Mouse (Mus musculus) spleen, adult 2 months (tissue): ENCODE measurements at regions not wholly inside any gene's neighbourhood (a gene's known extent, or its start where the extent isn't known, plus 50 kb on each side); places are given as distances from the start of the nearest gene placed in this dataset.

ENCODE experiments used
- DNase-seq, 2 experiments: peaks; one replicate each; pipeline versions ENCODE4 v3.0.0 to v3.0.0-alpha.2; 2012 to 2021; ENCODE audit warnings: low spot score in 2 of 2, low read depth in 1 of 2
- H3K27ac ChIP-seq: fragments of 200-500 bp; 2 replicates; pipeline ENCODE4 v1.5.1; 2012; ENCODE audit warnings: low read length, inconsistent platforms; ENCODE audit not compliant: insufficient read depth
- H3K27me3 ChIP-seq: fragments of 200-500 bp; 2 replicates; pipeline ENCODE4 v1.6.1; 2012; ENCODE audit warnings: mild to moderate bottlenecking, moderate library complexity, low read length, inconsistent platforms; ENCODE audit not compliant: control insufficient read depth, insufficient read depth
- H3K36me3 ChIP-seq: fragments of 200-500 bp; 2 replicates; pipeline ENCODE4 v1.6.1; 2012; ENCODE audit warnings: mild to moderate bottlenecking, low read length, inconsistent platforms; ENCODE audit not compliant: control insufficient read depth, insufficient read depth
- H3K4me1 ChIP-seq: fragments of 200-500 bp; 2 replicates; pipeline ENCODE4 v1.6.1; 2011; ENCODE audit warnings: inconsistent platforms; ENCODE audit not compliant: control insufficient read depth, insufficient read depth, insufficient read length
- H3K4me3 ChIP-seq: fragments of 200-500 bp; 2 replicates; pipeline ENCODE4 v1.5.1; 2011; ENCODE audit warnings: mild to moderate bottlenecking, inconsistent platforms; ENCODE audit not compliant: insufficient read depth, insufficient read length; ENCODE audit errors: extremely low read depth
- CTCF ChIP-seq: fragments of 200-500 bp; IDR thresholded peaks from 2 replicates; pipeline ENCODE4 v1.5.1; 2011; ENCODE audit warnings: mild to moderate bottlenecking, inconsistent platforms; ENCODE audit not compliant: insufficient read depth, insufficient read length, insufficient replicate concordance; ENCODE audit errors: extremely low read depth
- POLR2A ChIP-seq: fragments of 200-500 bp; IDR thresholded peaks from 2 replicates; pipeline ENCODE4 v1.6.1; 2011; ENCODE audit warnings: low read depth, low read length, inconsistent platforms
- WGBS: fragments of 180-500 bp; shearing (Covaris S2); methylation state at CpG from one replicate; pipeline ENCODE4 v1.1.7; 2018; 5-methylcytosine and 5-hydroxymethylcytosine counted together

DNA sequence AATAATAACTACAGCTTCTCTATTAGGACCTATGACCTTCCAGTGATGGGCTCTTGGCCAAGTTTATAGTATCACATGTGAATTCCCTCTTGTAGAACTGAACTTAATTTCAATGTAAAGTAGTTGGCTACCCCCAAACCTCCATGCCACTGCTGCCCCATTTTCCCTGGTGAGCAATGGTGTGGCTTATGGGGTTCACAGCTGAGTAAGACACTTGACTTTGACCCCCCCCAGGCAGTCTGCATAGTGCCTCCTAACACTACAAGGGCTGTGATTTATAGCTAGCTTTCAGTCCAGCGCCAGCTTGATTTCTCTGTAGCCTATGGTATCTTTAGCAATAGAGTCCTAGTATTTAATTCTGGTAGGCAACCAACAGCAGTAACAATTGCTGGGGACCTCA is 113.1 kb downstream of the Mis18a start:
- DNase-seq: no peak
- no peaks in the 10 kb centered on the region for H3K36me3 ChIP-seq
- 89% methylated on average over 1 of the region's 1 CpGs for WGBS

DNA sequence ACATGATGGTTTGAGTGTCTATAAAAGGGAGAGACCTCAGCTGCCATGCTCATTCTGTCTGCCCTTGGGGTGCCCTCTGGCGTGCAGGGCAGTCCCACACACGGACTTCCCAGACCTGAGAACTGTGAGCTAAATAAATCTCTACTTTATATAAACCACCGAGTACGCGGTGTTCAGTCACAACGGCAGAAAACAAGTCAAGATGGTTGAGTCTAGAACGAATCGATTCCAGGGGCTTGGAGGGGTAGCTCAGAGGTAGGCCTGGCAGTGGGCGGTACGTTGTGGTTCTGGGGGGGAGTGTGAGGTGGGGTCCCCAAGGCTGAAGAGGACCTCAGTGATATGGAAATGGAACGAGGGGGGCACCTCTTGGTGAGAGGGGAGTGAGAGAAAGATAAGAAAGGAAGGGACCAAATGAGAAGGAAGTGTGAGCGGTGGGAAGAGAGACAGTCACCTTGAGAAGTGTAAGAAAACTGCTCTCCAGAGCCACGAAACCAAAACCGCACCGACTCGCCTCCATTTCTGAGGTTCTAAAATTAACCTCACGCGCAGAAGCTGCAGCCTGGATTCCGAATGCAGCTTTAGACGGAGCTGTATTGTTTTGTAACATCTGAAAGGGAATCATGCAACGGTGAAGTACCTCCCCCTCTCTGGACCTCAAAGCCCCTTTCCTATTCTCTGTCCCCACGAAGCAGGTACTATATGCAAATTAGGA is 117.0 kb downstream of the Mis18a start:
- Histone ChIP-seq H3K36me3 (no peaks in the 10 kb centered on the region), H3K27ac (no peak overlapping the region), H3K4me1 (no peaks in the 10 kb centered on the region), H3K4me3 (no peak overlapping the region), H3K27me3 (no peaks in the 10 kb centered on the region)
- WGBS: 83% methylated on average over 22 of the region's 22 CpGs
- TF ChIP-seq POLR2A (no peak), CTCF (no peak)
- DNase-seq: no peak

More for the DNA sequence above, 113.1 kb downstream of the Mis18a start:
- Histone ChIP-seq H3K4me1 (no peaks in the 10 kb centered on the region), H3K27ac (no peak overlapping the region), H3K27me3 (no peaks in the 10 kb centered on the region), H3K4me3 (no peak overlapping the region)
- TF ChIP-seq POLR2A (no peak), CTCF (no peak)

- Histone ChIP-seq H3K36me3 (no peaks in the 10 kb centered on the region), H3K27me3 (no peaks in the 10 kb centered on the region), H3K27ac (no peak overlapping the region), H3K4me1 (no peaks in the 10 kb centered on the region), H3K4me3 (no peak overlapping the region)
- no peak for DNase-seq
- WGBS: 79% methylated on average over 7 of the region's 7 CpGs
- TF ChIP-seq POLR2A: no peak
- no peak for TF ChIP-seq CTCF
Observed at GRCm38 (mm10) chr16:90599329-90599870, 127.8 kb downstream of the Mis18a start.

GRCm38 (mm10) chr16:90598727-90599126 is 128.5 kb downstream of the Mis18a start:
- 83% methylated on average over 7 of the region's 7 CpGs for WGBS
- no peak for DNase-seq
- Histone ChIP-seq H3K36me3 (no peaks in the 10 kb centered on the region), H3K27me3 (no peaks in the 10 kb centered on the region), H3K27ac (no peak overlapping the region), H3K4me1 (no peaks in the 10 kb centered on the region), H3K4me3 (no peak overlapping the region)
- TF ChIP-seq CTCF: no peak
- no peak for TF ChIP-seq POLR2A

DNA sequence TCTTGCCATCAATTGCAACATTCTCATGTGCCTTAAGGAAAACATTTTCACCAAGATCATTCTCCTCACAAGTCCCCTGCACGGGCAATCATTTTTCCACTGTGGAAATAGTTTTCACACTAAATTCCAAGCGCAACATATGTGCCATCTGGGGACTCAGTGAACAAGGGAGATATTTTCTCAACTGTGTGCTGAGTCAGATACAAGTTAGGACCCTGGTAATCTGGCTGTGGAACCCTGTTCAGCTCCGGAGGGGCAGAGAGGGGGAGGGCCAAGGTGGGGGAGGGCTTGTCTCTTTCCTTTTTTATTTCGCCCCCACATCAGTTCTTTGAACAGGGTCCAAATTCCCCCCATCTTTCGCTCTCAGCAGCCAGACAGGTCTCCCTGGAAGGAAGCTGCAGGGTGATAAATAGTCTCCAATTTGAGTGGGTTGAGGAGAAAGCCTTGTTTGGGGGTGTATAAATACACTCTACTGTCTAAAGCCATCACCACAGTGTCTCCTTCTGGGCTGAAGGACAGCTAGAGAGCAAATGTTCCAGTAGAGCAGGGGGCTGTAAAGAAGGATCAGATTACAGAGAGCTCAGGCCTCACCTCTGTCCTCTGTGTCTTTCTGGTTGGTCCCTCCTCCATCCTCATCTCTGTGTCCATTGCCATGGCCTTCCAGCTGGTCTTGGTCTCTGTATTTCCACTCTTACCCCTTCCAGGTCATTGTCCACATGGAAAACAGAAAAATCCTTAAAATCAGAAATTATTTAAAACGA is 134.3 kb downstream of the Mis18a start:
- WGBS: 78% methylated on average over 6 of the region's 6 CpGs
- no peak for DNase-seq
- Histone ChIP-seq H3K27me3 (no peaks in the 10 kb centered on the region), H3K27ac (no peak overlapping the region), H3K4me3 (no peak overlapping the region), H3K36me3 (no peaks in the 10 kb centered on the region), H3K4me1 (no peaks in the 10 kb centered on the region)
- no peak for TF ChIP-seq CTCF

DNA sequence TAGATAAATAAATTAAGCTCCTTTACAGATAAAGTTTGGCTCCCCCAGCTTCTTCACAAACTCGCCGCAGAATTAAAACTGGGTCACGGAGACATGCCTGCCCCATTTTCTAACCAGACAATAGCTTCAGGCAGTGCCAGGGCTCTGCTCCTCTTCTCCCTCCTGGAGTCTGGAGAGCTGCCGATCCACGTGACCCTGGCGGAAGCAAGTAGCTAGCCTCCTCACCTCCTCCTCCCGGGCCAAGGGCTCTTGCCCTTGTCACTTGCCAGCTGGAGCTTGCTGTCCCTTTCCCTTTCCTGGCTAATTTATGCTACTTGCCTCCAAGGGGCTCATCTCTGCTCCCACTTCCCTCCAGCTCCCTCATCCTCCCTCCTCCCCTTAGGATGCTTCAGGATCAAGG is 142.0 kb downstream of the Mis18a start:
- WGBS: 83% methylated on average over 7 of the region's 7 CpGs
- no peak overlapping the region for H3K4me3 ChIP-seq
- H3K27ac ChIP-seq: no peak overlapping the region
- H3K27me3 ChIP-seq: no peaks in the 10 kb centered on the region
- no peaks in the 10 kb centered on the region for H3K4me1 ChIP-seq
- no peaks in the 10 kb centered on the region for H3K36me3 ChIP-seq
- no peak for DNase-seq
- TF ChIP-seq CTCF: no peak
- TF ChIP-seq POLR2A: no peak

GRCm38 (mm10) chr16:90580411-90580810 is 146.8 kb downstream of the Mis18a start:
- DNase-seq: no peak
- Histone ChIP-seq H3K4me3 (no peak overlapping the region), H3K27me3 (no peaks in the 10 kb centered on the region), H3K27ac (no peak overlapping the region), H3K4me1 (no peaks in the 10 kb centered on the region), H3K36me3 (no peaks in the 10 kb centered on the region)
- TF ChIP-seq POLR2A (no peak), CTCF (no peak)
- 79% methylated on average over 8 of the region's 8 CpGs for WGBS
